Mouse (Mus musculus): ENCODE results near the gene Kcnh7. TPM values are rescaled to one million over a fixed set of nuclear protein-coding genes. Genes with fewer than 3 reads are reported as not detected.

Gene Kcnh7
- total RNA-seq, 2 experiments from 2014 or later, result 0.11 to 0.15 TPM

- intact Hi-C loops (cut with DNase I), result no loop called here
- no peak for DNase-seq
- no peak for TF ChIP-seq CTCF (IDR thresholded peaks at IDR 0.05)
- Histone ChIP-seq H3K27ac (peak overlapping the region; percentile 91), H3K4me3 (peak overlapping the region; percentile 90)
Measured at GRCm38 (mm10) chr2:62646671-62647289, 537.3 kb downstream of the Kcnh7 start.

- H3K27ac ChIP-seq, result peak within 1 kb of the TSS; percentile 91
- intact Hi-C loops (cut with DNase I), result no loop called here
- peak; percentile 61 for TF ChIP-seq CTCF (IDR thresholded peaks at IDR 0.05)
Measured at GRCm38 (mm10) chr2:62646014-62646645, 538.0 kb downstream of the Kcnh7 start, which contains the start of gene Ifih1. Gene Ifih1 (minus strand): TSS chr2:62646255.

GRCm38 (mm10) chr2:62645475-62645874, 538.6 kb downstream of the Kcnh7 start:
- Histone ChIP-seq H3K27ac (peak overlapping the region; percentile 91), H3K4me3 (peak overlapping the region; percentile 90)
- DNase-seq, result peak; percentile 21
- no peak for TF ChIP-seq CTCF (IDR thresholded peaks at IDR 0.05)
- intact Hi-C loops (cut with DNase I), result no loop called here

More at GRCm38 (mm10) chr2:62646014-62646645, 538.0 kb downstream of the Kcnh7 start, which contains the start of gene Ifih1:
- peak within 1 kb of the TSS; percentile 90 for H3K4me3 ChIP-seq
- DNase-seq, result peak; percentile 72

- intact Hi-C loops (cut with DNase I), result no loop called here
- Histone ChIP-seq H3K27ac (peak overlapping the region; percentile 91; the same call in 1 of the 2 replicates), H3K4me3 (peak overlapping the region; percentile 90)
- DNase-seq, result no peak
- TF ChIP-seq CTCF (IDR thresholded peaks at IDR 0.05), result no peak
Measured at GRCm38 (mm10) chr2:62644891-62645290, 539.2 kb downstream of the Kcnh7 start.
